Mouse (Mus musculus): ENCODE measurements at regions not wholly inside any gene's neighbourhood (a gene's known extent, or its start where the extent isn't known, plus 50 kb on each side); places are given as distances from the start of the nearest gene placed in this dataset.

GRCm38 (mm10) chr10:105626842-105627241 is 52.6 kb upstream of the Tmtc2 start:
- Histone ChIP-seq H3K36me3 (no peaks in the 10 kb centered on the region), H3K9me3 (replicated peaks) (no peaks in the 10 kb centered on the region), H3K27ac (replicated peaks) (no peak overlapping the region), H3K4me2 (no peak overlapping the region), H3K4me1 (no peaks in the 10 kb centered on the region), H3K9ac (replicated peaks) (no peak overlapping the region), H3K4me3 (replicated peaks) (no peak overlapping the region), H3K27me3 (replicated peaks) (no peaks in the 10 kb centered on the region)
- WGBS: 78% methylated on average over 3 of the region's 3 CpGs
- ATAC-seq (ENCODE audit: low FRiP score): no peak

DNA sequence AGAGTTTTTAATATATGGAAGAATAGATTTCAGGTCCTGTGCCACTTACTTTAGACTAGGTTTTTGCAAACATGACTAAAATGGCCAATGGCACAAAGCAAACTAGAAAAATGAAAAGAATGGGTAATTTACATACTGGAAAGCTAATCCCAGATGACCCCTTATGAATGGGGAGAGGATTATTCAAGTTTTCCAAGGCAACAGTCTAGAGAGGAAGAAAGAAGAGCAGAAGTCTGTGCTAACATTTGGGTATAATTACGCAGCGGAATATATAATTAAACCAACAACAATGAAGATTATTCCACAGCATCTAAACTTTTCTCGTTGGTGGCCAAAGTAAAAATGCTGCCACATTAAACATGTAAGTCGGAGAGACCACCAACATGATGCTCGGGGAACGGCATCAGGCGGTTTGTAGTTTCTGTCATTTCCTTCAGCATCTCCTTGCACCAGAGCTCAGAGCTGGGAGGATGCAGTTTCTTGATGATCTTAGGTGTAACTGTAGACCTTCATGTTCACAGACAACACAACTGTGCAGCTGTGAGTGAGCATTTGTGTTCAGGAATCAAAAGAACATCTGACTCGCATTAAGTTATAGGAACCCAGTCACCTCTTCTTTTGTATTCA is 51.2 kb upstream of the Tmtc2 start:
- H3K4me2 ChIP-seq: no peak overlapping the region
- no peak overlapping the region for H3K27ac ChIP-seq (replicated peaks)
- H3K9ac ChIP-seq (replicated peaks): no peak overlapping the region
- no peaks in the 10 kb centered on the region for H3K36me3 ChIP-seq
- no peak for ATAC-seq (ENCODE audit: low FRiP score)
- WGBS: 91% methylated on average over 8 of the region's 8 CpGs
- H3K4me1 ChIP-seq: no peaks in the 10 kb centered on the region
- no peak overlapping the region for H3K4me3 ChIP-seq (replicated peaks)
- no peaks in the 10 kb centered on the region for H3K27me3 ChIP-seq (replicated peaks)
- no peaks in the 10 kb centered on the region for H3K9me3 ChIP-seq (replicated peaks)
